Mouse (Mus musculus) megakaryocyte, embryonic 14.5 days (primary cell): ENCODE results near the gene Reep6.

Experiments used
- FLI1 ChIP-seq: IDR thresholded peaks from 2 replicates; pipeline ENCODE4 v1.6.1; 2012; ENCODE audit warnings: low read length, inconsistent platforms, mixed read lengths
- GATA1 ChIP-seq: IDR thresholded peaks from 3 replicates; pipeline ENCODE4 v1.6.1; 2012; ENCODE audit warnings: mixed read lengths, low read length, inconsistent platforms, borderline replicate concordance

- no peak for TF ChIP-seq GATA1
- no peak for TF ChIP-seq FLI1
Observed at GRCm38 (mm10) chr10:80293325-80293724, 36.4 kb upstream of the Reep6 start.
